Mouse (Mus musculus) urinary bladder, adult 2 months (tissue): ENCODE measurements around the gene Trp53. TPM values are rescaled to one million over a fixed set of nuclear protein-coding genes. Genes with fewer than 3 reads are reported as not detected.
"Not testable (repeated sequence)": the region's sequence is repeated elsewhere in the genome, so short reads cannot be mapped to it uniquely, and the experiment has no call there.

Source experiments
- DNase-seq: peaks from one replicate; pipeline ENCODE4 v3.0.0; 2022; ENCODE audit warnings: low spot score
- polyA plus RNA-seq: library from polyadenylated mRNA; depleted of rRNA; stranded (reverse); fragments of >200 nt; gene quantifications from 2 replicates; pipeline ENCODE4 v1.2.3, GENCODE M21; 2012; rRNA removed

The Trp53 gene
- 77.8 and 85.8 TPM in 2 replicates for polyA plus RNA-seq

DNA sequence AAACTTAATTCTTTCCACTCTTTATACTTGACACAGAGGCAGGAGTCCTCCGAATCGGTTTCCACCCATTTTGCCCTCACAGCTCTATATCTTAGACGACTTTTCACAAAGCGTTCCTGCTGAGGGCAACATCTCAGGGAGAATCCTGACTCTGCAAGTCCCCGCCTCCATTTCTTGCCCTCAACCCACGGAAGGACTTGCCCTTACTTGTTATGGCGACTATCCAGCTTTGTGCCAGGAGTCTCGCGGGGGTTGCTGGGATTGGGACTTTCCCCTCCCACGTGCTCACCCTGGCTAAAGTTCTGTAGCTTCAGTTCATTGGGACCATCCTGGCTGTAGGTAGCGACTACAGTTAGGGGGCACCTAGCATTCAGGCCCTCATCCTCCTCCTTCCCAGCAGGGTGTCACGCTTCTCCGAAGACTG is at the start of gene Trp53, which contains the start of gene Wrap53:
Trp53 (plus strand) TSS at position 269 of the 424 bp plus-strand sequence.
Wrap53 (minus strand) TSS at position 165 of the 424 bp plus-strand sequence.
- DNase-seq: peak; percentile 70

DNA sequence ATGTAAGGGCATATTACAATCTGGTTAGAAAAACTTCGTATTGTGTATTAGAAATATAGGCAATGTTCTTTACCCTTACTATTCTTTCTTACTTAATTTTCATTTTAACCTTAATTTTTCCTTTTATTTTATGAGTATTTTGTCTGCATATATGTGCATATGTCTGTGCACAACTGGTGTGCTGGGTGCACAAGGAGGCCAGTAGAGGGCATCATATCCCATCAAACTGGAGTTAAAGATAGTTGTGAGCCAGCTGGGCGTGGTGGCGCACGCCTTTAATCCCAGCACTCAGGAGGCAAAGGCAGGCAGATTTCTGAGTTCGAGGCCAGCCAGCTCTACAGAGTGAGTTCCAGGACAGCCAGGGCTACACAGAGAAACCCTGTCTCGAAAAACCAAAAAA is 49.4 kb upstream of the Trp53 start:
- not testable (repeated sequence) for DNase-seq

- DNase-seq: no peak
Measured at GRCm38 (mm10) chr11:69532480-69533150, 47.5 kb upstream of the Trp53 start.

GRCm38 (mm10) chr11:69534990-69535389 is 45.2 kb upstream of the Trp53 start:
- no peak for DNase-seq

DNA sequence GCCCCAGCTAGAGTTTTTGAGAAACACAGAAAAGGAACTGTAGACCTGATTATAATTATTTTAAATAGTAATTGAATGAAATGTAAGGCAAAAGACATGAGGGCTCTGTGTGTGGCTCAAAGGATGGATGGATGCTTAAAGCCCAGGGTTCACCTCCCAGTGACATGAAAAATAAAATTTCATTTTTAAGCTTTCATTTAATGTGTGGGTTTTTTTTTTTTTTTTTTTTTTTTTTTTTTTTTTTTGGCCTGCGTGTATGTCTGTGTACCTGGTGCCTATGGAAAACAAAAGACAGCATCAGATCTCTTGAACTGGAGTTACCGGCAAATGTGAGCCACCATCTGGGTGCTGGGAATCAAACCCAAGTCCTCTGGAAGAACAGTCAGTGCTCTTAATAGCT is 39.5 kb upstream of the Trp53 start:
- DNase-seq: no peak

- not testable (repeated sequence) for DNase-seq
Measured at GRCm38 (mm10) chr11:69541741-69542140, 38.4 kb upstream of the Trp53 start.

DNA sequence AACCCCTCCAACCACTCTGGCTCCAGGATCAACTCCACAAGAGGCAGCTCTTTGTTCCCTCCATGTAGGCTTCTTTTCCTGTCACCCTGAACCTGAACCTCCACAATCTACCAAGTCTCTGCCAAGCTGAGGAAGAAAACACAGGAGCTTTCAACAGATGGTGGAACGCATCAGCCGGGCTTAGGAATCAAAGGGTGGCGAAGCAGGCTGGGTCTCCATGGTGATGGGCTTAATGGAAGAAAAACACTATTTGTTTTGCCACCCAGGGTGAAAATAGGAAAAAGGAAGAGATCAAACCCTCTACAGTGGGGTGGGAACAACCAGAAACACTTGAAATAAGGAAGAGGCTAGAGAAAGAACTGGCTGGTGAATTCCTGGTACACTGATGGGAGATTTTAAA is 36.6 kb upstream of the Trp53 start:
- no peak for DNase-seq

DNA sequence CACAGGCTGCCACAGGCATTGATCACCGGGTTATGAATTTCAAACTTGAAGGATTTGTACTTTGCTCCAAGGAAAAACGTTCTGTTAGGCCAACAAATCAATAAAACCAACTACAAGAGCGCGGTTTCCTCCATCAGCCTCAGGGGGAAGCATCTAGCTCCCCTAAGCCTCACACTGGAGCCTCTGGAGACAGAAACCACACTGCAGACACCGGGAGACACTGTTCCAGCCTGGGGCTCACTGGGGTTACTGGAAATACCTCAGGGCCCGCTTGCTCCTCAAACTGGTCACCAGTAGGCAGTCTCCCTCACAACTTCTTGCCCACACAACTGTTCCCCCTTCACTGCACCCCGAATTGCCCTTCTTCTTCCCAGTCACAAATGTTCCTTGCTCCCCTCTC is 34.2 kb upstream of the Trp53 start:
- DNase-seq: no peak

GRCm38 (mm10) chr11:69546423-69547053 is 33.6 kb upstream of the Trp53 start:
- DNase-seq: peak; percentile 57

- no peak for DNase-seq
Measured at GRCm38 (mm10) chr11:69547071-69547470, 33.1 kb upstream of the Trp53 start.

DNA sequence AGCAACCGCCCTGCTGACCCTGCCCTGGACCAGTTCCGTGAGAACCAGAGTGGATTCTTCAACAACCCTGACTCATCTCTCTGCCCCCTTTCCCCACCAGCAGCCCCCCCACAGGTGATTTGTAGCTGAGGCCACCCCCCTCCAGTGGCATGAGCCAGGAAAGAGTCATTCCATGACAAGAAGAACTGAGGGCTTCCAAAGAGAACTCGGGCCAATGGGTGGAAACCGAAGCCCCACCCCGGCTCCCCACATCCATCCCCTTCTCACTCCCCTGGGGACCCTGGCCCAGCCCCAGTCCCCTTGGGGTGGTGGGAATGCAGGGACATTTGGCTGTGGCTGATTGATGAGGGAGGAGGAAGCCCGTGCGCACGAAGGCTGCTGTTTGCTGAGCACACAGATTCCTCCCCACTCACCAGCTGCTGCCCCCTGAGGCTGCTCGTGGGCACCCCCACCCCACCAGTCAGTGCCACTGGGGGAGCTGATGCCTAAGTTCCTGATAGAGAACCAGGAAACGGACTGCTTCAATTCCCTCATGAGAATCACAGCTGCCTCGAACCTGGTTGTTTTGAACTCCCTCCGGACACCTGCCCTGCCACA is 31.0 kb upstream of the Trp53 start, which contains the start of gene Dnah2:
Dnah2 (minus strand) TSS at position 51 of the 597 bp plus-strand sequence.
- DNase-seq: no peak

DNA sequence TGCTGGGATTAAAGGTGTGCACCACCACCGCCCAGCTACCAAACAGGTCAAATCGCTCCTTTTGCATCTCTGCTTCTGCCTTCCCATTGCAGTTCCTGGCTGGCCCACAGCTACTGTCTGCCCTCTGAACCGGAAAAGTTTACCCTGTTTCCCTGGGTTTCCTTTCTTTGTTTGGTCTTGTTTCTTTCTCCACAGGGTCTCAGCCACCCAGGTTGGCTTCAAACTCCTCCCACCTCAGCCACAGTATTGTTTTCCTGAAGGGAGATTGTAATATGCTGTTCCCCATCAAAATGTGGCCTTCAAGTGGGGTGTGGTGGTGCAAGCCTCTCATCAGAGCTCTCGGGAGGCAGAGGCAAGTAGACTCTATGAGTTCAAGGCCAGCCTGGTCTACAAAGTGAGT is 28.8 kb upstream of the Trp53 start:
- DNase-seq: no peak

DNA sequence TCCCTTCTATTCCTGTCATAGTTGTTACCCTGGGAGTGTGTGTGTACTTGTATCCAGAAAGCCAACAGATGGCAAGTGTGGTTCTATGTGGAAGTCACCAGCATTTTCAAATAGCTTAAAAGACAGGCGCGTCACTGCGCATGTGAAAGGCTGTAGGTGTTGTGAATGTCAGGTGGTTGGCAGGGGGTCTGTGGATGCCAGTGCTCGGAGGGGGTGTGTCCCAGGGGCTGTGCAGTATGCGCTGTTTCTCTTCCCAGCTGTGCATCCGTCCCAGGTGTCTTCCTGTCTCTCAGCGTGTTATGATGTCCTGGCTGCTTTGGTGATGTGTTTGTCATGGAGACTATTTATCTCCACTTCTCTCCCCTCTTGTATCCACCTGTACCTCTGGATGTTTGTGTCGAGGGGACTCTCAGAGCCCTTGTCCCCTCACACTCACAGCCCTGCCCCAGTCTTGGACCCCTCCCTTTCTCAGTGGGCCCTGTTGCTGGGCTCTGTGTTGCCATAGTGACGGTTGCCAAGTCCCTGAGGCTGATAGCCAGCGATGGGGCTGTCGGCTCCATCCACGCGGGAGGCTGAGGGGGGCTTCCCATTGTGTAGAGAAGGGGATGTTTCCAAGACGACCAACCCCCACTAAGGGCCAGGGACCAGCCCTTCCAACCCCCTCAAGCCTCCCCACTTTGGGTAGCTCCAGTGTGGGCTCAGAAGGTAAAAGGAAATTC is 27.4 kb upstream of the Trp53 start:
- no peak for DNase-seq

- DNase-seq: no peak
Measured at GRCm38 (mm10) chr11:69553341-69553721, 26.8 kb upstream of the Trp53 start.

DNA sequence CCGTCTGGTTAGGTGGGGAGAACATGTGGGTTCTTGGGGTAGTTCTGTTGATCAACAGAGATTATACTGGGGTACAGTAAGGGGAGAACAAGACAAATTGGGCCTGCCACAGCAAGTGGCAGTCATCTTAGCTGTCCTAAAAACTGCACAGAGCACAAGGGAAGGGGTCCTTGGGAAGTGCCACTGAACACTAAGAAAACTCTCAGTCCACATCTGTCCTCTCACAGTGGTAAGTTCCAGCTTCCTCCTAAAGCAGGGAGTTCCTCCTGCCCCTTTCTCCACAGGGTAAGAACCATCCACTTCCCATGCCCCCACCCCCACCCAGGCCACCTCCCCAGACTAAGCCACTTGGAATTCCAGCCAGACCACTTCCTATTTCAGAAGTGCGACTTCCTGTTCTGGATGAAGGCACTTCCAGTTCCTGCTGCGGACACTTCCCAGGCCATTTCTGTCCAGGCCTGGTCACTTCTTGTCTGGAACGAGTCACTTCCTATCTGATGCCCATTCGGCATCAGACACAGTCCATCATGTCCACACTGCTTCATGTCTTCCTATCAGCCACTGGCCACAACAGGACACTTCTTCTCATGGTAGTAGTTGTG is 25.5 kb upstream of the Trp53 start:
- no peak for DNase-seq

- DNase-seq: no peak
Measured at GRCm38 (mm10) chr11:69557381-69557958, 22.7 kb upstream of the Trp53 start.

DNA sequence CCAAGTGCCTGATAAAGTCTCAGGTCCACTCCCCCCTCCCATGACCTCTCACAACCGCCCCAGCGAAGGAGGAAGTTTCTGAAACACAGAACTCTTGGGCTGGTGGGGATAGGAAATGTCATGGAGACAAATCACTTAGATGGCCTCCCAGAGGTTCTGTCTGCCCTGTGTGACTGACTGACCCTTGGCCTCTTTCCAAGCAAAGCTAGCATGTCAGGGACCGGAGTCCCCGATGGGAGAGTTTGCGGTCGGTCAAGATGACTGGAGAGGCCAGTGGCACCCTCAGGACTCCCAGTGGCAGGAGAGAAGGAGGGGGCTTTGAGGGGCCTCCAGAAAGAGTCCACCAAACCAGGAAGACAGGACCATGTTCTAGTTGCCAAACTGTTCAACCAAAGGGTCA is 21.4 kb upstream of the Trp53 start:
- no peak for DNase-seq

GRCm38 (mm10) chr11:69559183-69559582 is 21.0 kb upstream of the Trp53 start:
- no peak for DNase-seq

DNA sequence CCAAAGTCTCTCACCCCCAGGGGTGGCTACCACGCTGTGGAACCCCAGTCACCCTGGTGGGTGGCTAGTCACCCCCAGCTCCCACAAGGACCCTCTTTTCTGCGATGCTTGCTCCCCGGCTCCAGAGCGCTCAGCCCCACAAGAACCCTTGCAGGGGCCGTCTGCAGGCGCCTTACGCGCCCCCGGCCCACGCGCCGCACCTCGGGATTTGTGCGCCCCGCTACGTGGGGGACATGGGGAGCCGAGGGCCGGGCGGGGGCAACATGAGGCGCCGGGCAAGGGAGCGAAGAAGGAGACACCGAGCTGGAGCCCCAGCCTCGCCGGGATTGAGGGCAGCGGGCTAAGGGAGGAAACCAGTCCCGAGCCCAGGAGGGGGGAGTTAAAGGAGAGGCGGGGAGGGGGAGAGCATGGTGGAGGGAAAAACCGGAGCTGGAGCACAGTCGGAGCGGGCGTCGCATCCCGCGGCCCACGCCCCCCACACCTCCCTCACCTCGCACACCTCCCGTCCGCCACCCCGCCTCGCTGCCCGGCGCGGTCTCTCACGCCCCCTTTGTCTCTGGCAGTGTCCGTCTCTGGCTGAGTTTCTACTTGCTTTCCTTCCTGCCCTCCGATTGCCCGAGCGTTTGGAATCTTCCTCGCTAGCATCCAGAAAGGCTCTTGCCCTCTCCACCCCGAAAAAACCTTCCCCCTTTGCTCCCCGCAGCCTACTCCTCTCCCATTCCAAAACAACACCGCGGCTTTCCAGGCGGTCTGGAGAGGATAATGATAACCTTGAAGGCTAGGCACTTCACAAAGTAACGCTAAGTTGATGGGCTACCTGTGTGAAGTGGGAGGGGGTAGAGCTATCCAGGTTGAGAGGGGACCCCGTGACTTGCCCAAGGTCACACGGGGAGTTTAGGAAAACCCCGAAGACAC is 20.1 kb upstream of the Trp53 start, which contains the start of gene Efnb3:
Efnb3 (minus strand) TSS at position 355 of the 915 bp plus-strand sequence.
- no peak for DNase-seq
